Mouse (Mus musculus): ENCODE measurements around the gene Ston1.

- TF ChIP-seq CEBPB (IDR thresholded peaks at IDR 0.05; ENCODE audit: low read depth), result no peak
- no peak for TF ChIP-seq CTCF (IDR thresholded peaks at IDR 0.05; ENCODE audit: control insufficient read depth, insufficient read depth, insufficient read length)
- TF ChIP-seq MYOG (IDR thresholded peaks at IDR 0.05; ENCODE audit: control insufficient read depth, extremely low read depth, insufficient read length), result no peak
- no peak for TF ChIP-seq USF1 (IDR thresholded peaks at IDR 0.05; ENCODE audit: low read depth)
- TF ChIP-seq MAX (IDR thresholded peaks at IDR 0.05), result no peak
Observed at GRCm38 (mm10) chr17:88590251-88590650, 7.2 kb upstream of the Ston1 start.

Data from C2C12 (cell line).